Mouse (Mus musculus): ENCODE measurements around the gene Zfp706. TPM values are rescaled to one million over a fixed set of nuclear protein-coding genes. Genes with fewer than 3 reads are reported as not detected.
A peak's percentile ranks its signal among the peaks of the same experiment; 100 is the strongest.

The Zfp706 gene
- polyA plus RNA-seq, 1 experiment, result 34.7 TPM

DNA sequence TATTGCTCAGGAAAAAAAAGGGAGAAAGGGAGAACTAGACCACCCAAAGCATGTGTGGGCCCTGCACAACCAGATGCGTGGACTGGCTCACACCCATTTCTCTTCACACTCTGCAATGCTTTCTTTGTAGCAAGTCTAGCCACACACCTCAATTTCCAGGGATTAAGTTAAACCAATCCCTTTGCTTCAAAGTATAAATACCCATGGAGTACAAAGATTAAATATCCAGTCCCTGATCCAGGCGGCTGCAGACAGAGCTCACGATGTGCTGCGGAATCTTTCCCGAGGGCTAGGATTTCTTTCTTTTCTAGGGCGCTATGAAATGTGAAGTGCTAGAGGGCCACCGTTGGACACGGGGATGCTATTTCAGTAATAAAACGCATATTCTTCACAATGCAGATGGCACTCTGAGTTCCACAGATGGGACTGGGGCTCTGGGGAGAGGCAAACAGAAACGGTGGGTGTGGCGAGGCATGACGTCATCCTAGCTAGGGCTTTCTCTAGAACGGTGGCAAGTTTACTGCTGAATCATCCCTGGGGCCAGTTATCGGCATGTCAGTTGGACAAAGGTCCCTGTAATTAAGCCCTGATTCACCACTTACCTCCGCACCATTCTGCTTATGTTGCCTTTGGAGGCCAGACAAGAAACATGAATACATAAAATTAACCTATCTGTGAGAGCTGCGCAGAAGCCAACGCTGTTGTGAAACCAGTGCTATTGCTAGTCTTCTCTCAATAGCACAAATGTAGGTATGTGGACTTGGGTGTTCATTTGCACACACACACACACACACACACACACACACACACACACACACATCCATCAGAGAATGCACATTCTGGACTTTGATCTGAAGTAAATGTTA, 47.3 kb downstream of the Zfp706 start:
- Histone ChIP-seq H3K36me3 (ENCODE audit: control insufficient read depth, insufficient read depth, low read length) (no peaks in the 10 kb centered on the region), H3K4me3 (ENCODE audit: low read depth, low read length) (peak overlapping the region; percentile 36), H3K27ac (ENCODE audit: insufficient read depth, low read depth, low read length) (peak overlapping the region; percentile 73), H3K27me3 (ENCODE audit: control insufficient read depth, insufficient read depth, low read length) (no peaks in the 10 kb centered on the region), H3K4me1 (ENCODE audit: control insufficient read depth, insufficient read depth, insufficient read length, low read length) (peaks cover 5% of the 10 kb centered on the region; the same call in 1 of the 2 replicates)
- TF ChIP-seq CTCF (IDR thresholded peaks at IDR 0.05; ENCODE audit: extremely low read depth, insufficient read length, insufficient replicate concordance, low read depth, low read length) (no peak), POLR2A (IDR thresholded peaks at IDR 0.05; ENCODE audit: low read depth, low read length) (no peak)
- WGBS, result 24% methylated on average over 17 of the region's 17 CpGs

DNA sequence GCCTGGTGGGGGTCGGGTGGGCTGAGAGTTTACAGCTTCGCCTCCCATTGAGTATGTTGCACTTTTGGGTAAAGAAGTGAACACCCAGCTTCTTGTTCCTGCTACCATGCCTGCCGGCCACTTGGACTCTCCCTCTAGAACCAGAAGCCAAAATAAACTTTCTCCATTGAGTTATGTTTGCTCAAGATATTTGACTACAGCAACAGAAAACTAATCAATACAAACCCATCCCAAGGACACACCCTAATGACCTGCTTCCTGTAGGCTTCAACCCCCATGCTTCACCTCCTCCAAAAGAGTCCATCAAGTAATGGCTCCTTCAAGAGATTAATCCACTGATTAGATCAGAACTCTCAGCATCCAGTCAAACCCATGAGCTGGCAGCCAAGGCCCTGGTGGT, 51.4 kb downstream of the Zfp706 start:
- Histone ChIP-seq H3K4me3 (ENCODE audit: low read depth, low read length) (no peak overlapping the region), H3K27me3 (ENCODE audit: control insufficient read depth, insufficient read depth, low read length) (no peaks in the 10 kb centered on the region), H3K36me3 (ENCODE audit: control insufficient read depth, insufficient read depth, low read length) (no peaks in the 10 kb centered on the region), H3K4me1 (ENCODE audit: control insufficient read depth, insufficient read depth, insufficient read length, low read length) (peaks cover 5% of the 10 kb centered on the region; the same call in 1 of the 2 replicates), H3K27ac (ENCODE audit: insufficient read depth, low read depth, low read length) (no peak overlapping the region)
- TF ChIP-seq CTCF (IDR thresholded peaks at IDR 0.05; ENCODE audit: extremely low read depth, insufficient read length, insufficient replicate concordance, low read depth, low read length), result no peak
- TF ChIP-seq POLR2A (IDR thresholded peaks at IDR 0.05; ENCODE audit: low read depth, low read length), result no peak
- 71% methylated on average over 3 of the region's 3 CpGs for WGBS

DNA sequence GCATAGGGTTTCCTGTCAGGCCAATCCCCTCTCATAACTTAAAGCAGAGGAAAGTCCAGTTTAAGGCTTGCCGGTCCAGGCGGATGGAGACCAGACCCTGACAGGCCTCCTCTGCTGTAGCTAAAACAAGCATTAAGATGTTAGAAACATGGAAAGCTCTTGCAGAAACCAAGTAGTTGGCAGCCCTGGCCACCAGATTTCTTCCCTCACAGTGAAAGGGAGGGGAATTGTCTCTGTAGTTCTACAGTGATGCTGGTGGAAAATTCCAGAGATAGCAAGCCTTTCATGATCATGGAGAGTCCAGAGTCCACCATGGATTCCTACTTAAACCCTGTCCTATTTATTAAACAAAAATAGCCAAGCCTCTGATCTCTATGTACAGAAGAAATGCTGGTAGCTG, 57.3 kb downstream of the Zfp706 start:
- 84% methylated on average over 2 of the region's 2 CpGs for WGBS
- TF ChIP-seq POLR2A (IDR thresholded peaks at IDR 0.05; ENCODE audit: low read depth, low read length) (no peak), CTCF (IDR thresholded peaks at IDR 0.05; ENCODE audit: extremely low read depth, insufficient read length, insufficient replicate concordance, low read depth, low read length) (no peak)
- H3K4me3 ChIP-seq (ENCODE audit: low read depth, low read length), result no peak overlapping the region
- H3K4me1 ChIP-seq (ENCODE audit: control insufficient read depth, insufficient read depth, insufficient read length, low read length), result peaks cover 3% of the 10 kb centered on the region; the same call in 1 of the 2 replicates
- no peaks in the 10 kb centered on the region for H3K27me3 ChIP-seq (ENCODE audit: control insufficient read depth, insufficient read depth, low read length)
- H3K36me3 ChIP-seq (ENCODE audit: control insufficient read depth, insufficient read depth, low read length), result no peaks in the 10 kb centered on the region
- no peak overlapping the region for H3K27ac ChIP-seq (ENCODE audit: insufficient read depth, low read depth, low read length)

DNA sequence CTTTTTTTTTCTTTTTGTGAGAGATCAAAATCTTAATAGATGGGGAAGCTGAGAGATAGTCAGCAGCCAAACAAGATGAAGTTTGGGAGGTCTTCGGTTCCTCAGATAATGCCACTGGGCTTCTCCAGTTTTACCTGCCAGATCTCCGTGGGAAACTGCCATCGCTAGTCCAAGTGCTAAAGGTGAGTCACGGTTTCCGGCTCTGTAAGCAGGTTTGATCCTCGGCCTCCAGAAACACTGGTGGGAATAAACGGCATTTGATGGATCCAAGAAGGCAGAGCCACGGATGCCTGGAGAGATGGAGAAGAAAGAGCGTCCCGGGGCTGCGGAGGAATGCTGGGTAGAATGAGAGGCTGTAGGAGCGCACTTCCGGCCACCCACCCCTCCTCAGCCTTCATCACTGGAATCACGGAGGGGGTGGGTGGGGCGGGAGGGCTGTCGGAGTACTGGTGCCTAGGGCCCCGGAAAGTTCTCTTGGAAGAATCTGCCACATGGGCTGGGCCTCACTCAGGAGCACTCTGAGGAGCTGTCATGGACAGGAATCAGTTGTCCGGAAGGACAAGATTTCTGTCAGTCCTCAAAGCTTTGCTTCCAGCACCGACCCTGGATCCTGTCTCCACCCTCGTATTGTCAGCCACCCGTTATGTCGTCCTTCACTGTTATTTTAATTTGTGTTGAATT, 58.6 kb downstream of the Zfp706 start:
- Histone ChIP-seq H3K4me1 (ENCODE audit: control insufficient read depth, insufficient read depth, insufficient read length, low read length) (peaks cover 3% of the 10 kb centered on the region; the same call in 1 of the 2 replicates), H3K4me3 (ENCODE audit: low read depth, low read length) (no peak overlapping the region), H3K27me3 (ENCODE audit: control insufficient read depth, insufficient read depth, low read length) (no peaks in the 10 kb centered on the region), H3K27ac (ENCODE audit: insufficient read depth, low read depth, low read length) (no peak overlapping the region), H3K36me3 (ENCODE audit: control insufficient read depth, insufficient read depth, low read length) (no peaks in the 10 kb centered on the region)
- WGBS, result 86% methylated on average over 22 of the region's 22 CpGs
- TF ChIP-seq CTCF (IDR thresholded peaks at IDR 0.05; ENCODE audit: extremely low read depth, insufficient read length, insufficient replicate concordance, low read depth, low read length) (no peak), POLR2A (IDR thresholded peaks at IDR 0.05; ENCODE audit: low read depth, low read length) (no peak)

All from small intestine, adult 2 months (tissue).